Mouse (Mus musculus): ENCODE measurements around the gene Tom1l2. TPM values are rescaled to one million over a fixed set of nuclear protein-coding genes. Genes with fewer than 3 reads are reported as not detected.

Gene Tom1l2
- polyA plus RNA-seq, 1 experiment from 2014 or later = 74.6 TPM

DNA sequence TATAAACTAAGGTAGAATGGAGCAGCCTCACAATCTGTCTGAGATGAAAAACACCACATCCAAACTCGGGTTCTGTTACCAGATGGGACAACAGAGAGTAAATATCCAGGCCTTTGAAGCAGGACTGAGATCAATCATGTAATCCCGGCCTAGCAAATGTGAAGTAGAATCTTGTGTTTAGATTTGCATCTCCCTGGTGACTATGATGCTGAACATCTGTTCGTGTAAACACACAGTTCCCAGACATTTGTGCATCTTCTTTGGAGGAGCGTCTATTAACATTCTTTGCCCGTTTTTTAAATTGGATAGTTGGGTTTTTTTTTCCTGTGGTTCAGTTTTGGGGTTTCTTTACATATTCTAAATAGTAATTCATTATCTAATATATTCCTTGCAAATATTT is 63.7 kb downstream of the Tom1l2 start:
- H3K27me3 ChIP-seq (ENCODE audit: control insufficient read depth, insufficient read depth, low read depth, low read length) = no peaks in the 10 kb centered on the region
- peak overlapping the region; percentile 33; the same call in 1 of the 2 replicates for H3K27ac ChIP-seq (ENCODE audit: low read length)
- H3K4me2 ChIP-seq (ENCODE audit: low read length) = no peak overlapping the region
- ATAC-seq = no peak
- WGBS = 38% methylated on average over 5 of the region's 5 CpGs
- H3K4me1 ChIP-seq (ENCODE audit: control insufficient read depth, insufficient read depth, low read length) = peaks cover 45% of the 10 kb centered on the region
- no peak overlapping the region for H3K9ac ChIP-seq (ENCODE audit: low read depth, low read length)
- H3K36me3 ChIP-seq (ENCODE audit: control insufficient read depth, insufficient read depth, low read length) = no peaks in the 10 kb centered on the region
- H3K9me3 ChIP-seq (replicated peaks; ENCODE audit: control insufficient read depth, low read length, poor library complexity, severe bottlenecking) = no peaks in the 10 kb centered on the region
- H3K4me3 ChIP-seq (ENCODE audit: low read depth, low read length) = no peak overlapping the region

DNA sequence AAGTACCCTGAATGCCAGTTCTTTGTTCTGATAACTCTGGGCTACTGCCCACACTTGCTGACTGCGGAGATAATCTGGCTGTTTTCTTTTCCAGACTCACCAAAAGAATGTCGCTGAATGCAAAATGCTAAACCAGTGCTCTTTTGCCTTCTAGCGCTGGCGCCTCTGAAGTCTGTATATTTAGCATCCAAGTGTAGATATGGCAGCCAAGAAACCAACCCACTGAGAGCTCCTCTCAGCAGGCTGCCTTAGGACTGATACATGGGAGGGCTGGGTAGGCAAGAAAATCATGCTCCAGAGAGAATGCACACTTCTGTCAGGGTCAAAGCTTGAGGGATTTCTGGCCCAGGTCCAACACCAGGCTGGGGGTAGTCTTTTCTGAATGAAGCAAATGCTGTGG is 66.4 kb downstream of the Tom1l2 start:
- H3K9me3 ChIP-seq (replicated peaks; ENCODE audit: control insufficient read depth, low read length, poor library complexity, severe bottlenecking) = no peaks in the 10 kb centered on the region
- H3K4me3 ChIP-seq (ENCODE audit: low read depth, low read length) = no peak overlapping the region
- H3K4me1 ChIP-seq (ENCODE audit: control insufficient read depth, insufficient read depth, low read length) = peaks cover 31% of the 10 kb centered on the region
- 37% methylated on average over 4 of the region's 4 CpGs for WGBS
- ATAC-seq = peak; percentile 54; the same call in 1 of the 2 replicates
- no peaks in the 10 kb centered on the region for H3K36me3 ChIP-seq (ENCODE audit: control insufficient read depth, insufficient read depth, low read length)
- H3K27me3 ChIP-seq (ENCODE audit: control insufficient read depth, insufficient read depth, low read depth, low read length) = no peaks in the 10 kb centered on the region
- H3K27ac ChIP-seq (ENCODE audit: low read length) = peak overlapping the region; percentile 47
- H3K9ac ChIP-seq (ENCODE audit: low read depth, low read length) = no peak overlapping the region
- H3K4me2 ChIP-seq (ENCODE audit: low read length) = no peak overlapping the region

DNA sequence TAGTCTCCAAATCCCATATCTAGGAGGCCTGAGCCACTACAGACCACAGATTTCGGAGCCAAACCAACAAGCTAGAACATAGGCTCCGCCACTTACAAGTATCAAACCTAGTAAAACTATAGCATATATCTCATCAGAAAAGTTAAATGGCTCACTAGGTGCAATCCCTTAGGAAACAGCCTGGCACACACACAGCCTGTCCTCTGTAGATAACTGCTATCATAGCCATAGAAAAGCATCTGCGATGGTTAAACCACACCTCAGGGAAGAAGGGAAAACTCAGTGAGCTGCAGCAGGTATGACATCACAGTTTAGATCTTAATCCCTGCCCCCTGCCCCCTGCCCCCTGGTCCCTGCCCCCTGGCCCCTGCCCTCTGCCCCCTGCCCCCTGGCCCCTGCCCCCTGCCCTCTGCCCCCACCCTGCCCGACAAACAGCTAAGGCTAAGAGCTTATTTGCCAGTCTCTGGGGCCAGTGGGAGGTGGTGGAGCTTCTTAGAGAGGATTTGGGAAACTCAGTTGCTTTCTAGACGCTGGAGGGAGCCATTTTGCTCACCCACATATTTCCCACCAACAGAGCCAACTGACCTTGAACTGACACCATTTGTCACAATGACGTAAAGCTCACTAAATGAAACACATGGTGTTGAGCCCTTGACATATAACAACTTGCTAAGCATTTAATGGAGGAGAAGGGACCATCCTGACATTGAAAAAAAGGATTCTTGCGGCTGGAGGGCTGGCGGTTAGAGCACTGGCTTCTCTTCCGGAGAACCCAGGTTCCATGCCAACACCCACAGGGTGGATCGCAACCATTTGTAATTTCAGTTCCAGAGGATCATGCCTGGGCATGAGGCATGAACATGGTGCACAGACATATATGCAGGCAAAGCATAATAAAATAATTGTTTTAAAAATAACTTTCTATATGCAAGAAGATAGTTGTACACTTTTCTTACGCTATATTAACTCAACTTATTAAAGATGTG is 72.0 kb downstream of the Tom1l2 start:
- Histone ChIP-seq H3K27me3 (ENCODE audit: control insufficient read depth, insufficient read depth, low read depth, low read length) (no peaks in the 10 kb centered on the region), H3K4me3 (ENCODE audit: low read depth, low read length) (no peak overlapping the region), H3K4me2 (ENCODE audit: low read length) (no peak overlapping the region), H3K9ac (ENCODE audit: low read depth, low read length) (no peak overlapping the region), H3K27ac (ENCODE audit: low read length) (no peak overlapping the region), H3K9me3 (replicated peaks; ENCODE audit: control insufficient read depth, low read length, poor library complexity, severe bottlenecking) (no peaks in the 10 kb centered on the region), H3K4me1 (ENCODE audit: control insufficient read depth, insufficient read depth, low read length) (peaks cover 17% of the 10 kb centered on the region), H3K36me3 (ENCODE audit: control insufficient read depth, insufficient read depth, low read length) (no peaks in the 10 kb centered on the region; the same call in 1 of the 2 replicates)
- no peak for ATAC-seq
- 77% methylated on average over 11 of the region's 11 CpGs for WGBS

DNA sequence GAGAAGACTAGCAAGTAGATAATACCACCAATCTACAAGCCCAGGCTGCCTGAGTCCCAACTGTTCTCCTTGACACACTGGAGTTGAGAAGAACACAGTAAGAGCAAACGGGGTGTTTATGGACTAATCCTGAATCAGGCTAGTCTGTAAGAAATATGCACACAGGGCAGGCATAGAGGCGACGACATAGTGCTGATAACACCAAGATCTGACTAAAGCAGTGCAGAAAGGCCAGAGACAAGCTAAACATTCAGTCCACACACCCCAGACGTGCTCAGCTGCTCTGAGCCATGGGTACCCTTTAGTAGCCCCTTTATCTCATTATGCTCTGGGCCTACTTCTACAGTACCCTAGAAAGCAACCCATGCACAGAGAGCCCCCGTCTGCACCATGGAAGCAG is 73.2 kb downstream of the Tom1l2 start:
- 86% methylated on average over 5 of the region's 5 CpGs for WGBS
- Histone ChIP-seq H3K27ac (ENCODE audit: low read length) (no peak overlapping the region), H3K4me1 (ENCODE audit: control insufficient read depth, insufficient read depth, low read length) (peaks cover 17% of the 10 kb centered on the region), H3K4me2 (ENCODE audit: low read length) (no peak overlapping the region), H3K4me3 (ENCODE audit: low read depth, low read length) (no peak overlapping the region), H3K36me3 (ENCODE audit: control insufficient read depth, insufficient read depth, low read length) (no peaks in the 10 kb centered on the region; the same call in 1 of the 2 replicates), H3K27me3 (ENCODE audit: control insufficient read depth, insufficient read depth, low read depth, low read length) (no peaks in the 10 kb centered on the region), H3K9me3 (replicated peaks; ENCODE audit: control insufficient read depth, low read length, poor library complexity, severe bottlenecking) (no peaks in the 10 kb centered on the region), H3K9ac (ENCODE audit: low read depth, low read length) (no peak overlapping the region; the same call in 1 of the 2 replicates)
- no peak for ATAC-seq

DNA sequence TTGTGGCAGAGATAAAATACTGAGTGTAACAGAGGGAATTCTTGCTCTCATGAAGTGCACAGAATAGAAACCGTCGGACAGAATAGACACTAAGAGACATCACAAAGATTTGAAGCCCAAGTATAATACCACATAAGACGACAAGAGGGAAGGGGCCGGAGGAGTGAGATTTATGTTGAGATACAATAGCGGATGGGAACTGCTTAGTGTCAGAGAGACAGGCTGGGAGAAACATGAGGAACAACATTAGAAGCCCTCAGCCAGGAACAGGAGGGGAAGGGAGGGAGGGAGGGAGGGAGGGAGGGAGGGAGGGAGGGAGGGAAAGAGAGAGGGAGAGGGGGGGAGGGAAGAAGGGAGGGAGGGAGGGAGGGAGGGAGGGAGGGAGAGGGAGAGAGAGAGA is 74.9 kb downstream of the Tom1l2 start:
- H3K9ac ChIP-seq (ENCODE audit: low read depth, low read length) = no peak overlapping the region
- peak; percentile 26; the same call in 1 of the 2 replicates for ATAC-seq
- H3K27ac ChIP-seq (ENCODE audit: low read length) = peak overlapping the region; percentile 83
- 36% methylated on average over 5 of the region's 5 CpGs for WGBS
- H3K27me3 ChIP-seq (ENCODE audit: control insufficient read depth, insufficient read depth, low read depth, low read length) = no peaks in the 10 kb centered on the region
- H3K4me3 ChIP-seq (ENCODE audit: low read depth, low read length) = no peak overlapping the region
- H3K9me3 ChIP-seq (replicated peaks; ENCODE audit: control insufficient read depth, low read length, poor library complexity, severe bottlenecking) = no peaks in the 10 kb centered on the region
- no peak overlapping the region for H3K4me2 ChIP-seq (ENCODE audit: low read length)
- H3K4me1 ChIP-seq (ENCODE audit: control insufficient read depth, insufficient read depth, low read length) = peaks cover 29% of the 10 kb centered on the region
- no peaks in the 10 kb centered on the region; the same call in 1 of the 2 replicates for H3K36me3 ChIP-seq (ENCODE audit: control insufficient read depth, insufficient read depth, low read length)

DNA sequence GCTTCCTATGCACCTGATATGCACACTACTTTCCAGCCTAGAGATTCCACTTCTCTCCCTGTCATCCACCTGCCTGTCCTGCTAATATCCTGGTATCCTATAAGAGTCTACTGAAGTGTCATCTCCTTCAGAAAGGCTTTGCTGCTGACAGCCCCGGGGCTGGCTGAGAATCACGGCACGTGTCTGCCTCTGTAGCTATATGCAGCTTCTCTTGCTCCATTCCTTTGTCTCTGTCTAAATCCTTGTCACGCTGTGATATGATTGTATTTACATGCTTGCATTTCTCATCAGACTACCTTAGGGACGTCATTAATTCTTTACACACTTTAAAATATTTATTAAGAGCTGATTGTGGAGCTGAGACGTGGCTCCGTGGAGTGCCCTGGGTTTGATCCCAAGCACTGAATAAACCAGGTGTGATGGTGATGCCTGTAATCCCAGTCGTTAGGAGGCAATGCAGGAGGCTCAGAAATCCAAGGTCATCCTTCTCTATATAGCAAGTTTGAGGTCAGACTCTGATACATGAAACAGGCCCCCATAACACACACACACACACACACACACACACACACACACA is 75.5 kb downstream of the Tom1l2 start:
- no peaks in the 10 kb centered on the region for H3K9me3 ChIP-seq (replicated peaks; ENCODE audit: control insufficient read depth, low read length, poor library complexity, severe bottlenecking)
- peak overlapping the region; percentile 34; the same call in 1 of the 2 replicates for H3K9ac ChIP-seq (ENCODE audit: low read depth, low read length)
- peak; percentile 69 for ATAC-seq
- H3K4me1 ChIP-seq (ENCODE audit: control insufficient read depth, insufficient read depth, low read length) = peaks cover 29% of the 10 kb centered on the region
- 39% methylated on average over 8 of the region's 8 CpGs for WGBS
- H3K4me2 ChIP-seq (ENCODE audit: low read length) = no peak overlapping the region
- H3K27me3 ChIP-seq (ENCODE audit: control insufficient read depth, insufficient read depth, low read depth, low read length) = no peaks in the 10 kb centered on the region
- H3K36me3 ChIP-seq (ENCODE audit: control insufficient read depth, insufficient read depth, low read length) = no peaks in the 10 kb centered on the region; the same call in 1 of the 2 replicates
- peak overlapping the region; percentile 83 for H3K27ac ChIP-seq (ENCODE audit: low read length)
- H3K4me3 ChIP-seq (ENCODE audit: low read depth, low read length) = no peak overlapping the region

DNA sequence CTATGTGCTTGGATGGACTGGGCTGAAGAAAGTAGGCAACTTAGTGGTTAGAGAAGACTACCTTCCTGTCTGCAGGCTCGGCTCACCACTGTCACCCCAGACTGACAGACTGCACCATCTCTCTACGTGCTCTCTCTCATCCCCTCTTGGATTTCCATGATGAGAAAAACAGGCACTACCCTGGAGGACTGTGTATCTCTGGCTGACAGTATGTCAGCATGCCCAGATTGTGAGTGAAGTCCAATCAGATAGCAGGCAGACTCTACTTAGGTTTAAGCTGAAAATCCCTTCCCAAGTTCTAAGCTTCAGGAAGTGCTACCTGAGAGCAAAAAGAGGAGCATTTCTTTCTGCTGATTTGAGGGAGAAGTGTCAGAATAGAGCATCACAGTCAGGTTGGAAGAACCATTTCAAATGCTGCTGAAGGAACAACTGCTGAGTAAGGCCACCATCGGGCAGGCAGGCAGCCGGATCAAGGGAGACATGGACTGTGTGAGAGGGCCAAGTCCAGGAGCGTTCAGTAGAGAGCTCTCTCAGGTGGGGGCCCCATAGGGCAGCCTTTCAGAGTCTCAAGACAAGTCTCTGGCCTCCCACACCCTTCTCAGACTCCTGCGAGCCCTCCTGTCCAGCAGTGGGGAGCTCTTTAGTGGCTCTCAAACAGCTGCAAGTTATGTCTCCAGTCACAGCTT is 76.2 kb downstream of the Tom1l2 start:
- no peak overlapping the region for H3K4me3 ChIP-seq (ENCODE audit: low read depth, low read length)
- no peaks in the 10 kb centered on the region for H3K9me3 ChIP-seq (replicated peaks; ENCODE audit: control insufficient read depth, low read length, poor library complexity, severe bottlenecking)
- WGBS = 78% methylated on average over 6 of the region's 6 CpGs
- no peaks in the 10 kb centered on the region; the same call in 1 of the 2 replicates for H3K36me3 ChIP-seq (ENCODE audit: control insufficient read depth, insufficient read depth, low read length)
- H3K4me2 ChIP-seq (ENCODE audit: low read length) = no peak overlapping the region
- peak overlapping the region; percentile 83 for H3K27ac ChIP-seq (ENCODE audit: low read length)
- H3K9ac ChIP-seq (ENCODE audit: low read depth, low read length) = no peak overlapping the region
- H3K4me1 ChIP-seq (ENCODE audit: control insufficient read depth, insufficient read depth, low read length) = peaks cover 29% of the 10 kb centered on the region
- H3K27me3 ChIP-seq (ENCODE audit: control insufficient read depth, insufficient read depth, low read depth, low read length) = no peaks in the 10 kb centered on the region
- ATAC-seq = no peak

DNA sequence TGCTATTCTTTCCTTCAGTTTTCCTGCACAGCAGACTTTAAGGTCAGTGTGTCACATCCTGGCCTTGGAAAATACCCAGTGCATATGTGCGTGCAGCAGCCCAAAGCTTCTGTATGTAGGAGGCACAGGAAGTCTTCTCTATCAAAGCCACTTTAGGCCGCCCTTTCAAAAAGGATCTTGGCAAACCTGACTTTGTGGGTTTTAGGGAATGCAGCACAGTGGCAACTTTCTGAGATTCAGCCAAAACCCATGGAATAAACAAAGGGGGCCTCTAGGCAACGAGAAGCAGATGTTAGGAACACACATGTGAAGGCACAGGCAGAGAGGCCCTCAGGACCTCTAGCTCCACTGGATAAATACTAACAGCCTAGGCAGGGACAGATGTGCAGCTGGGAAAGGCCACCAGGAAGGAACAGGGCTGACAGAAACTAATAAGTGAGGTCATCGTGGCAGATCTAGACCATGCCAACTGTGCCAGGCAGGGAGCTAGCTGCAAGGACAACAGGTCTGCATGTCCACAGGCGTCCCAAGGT is 79.4 kb downstream of the Tom1l2 start:
- Histone ChIP-seq H3K9me3 (replicated peaks; ENCODE audit: control insufficient read depth, low read length, poor library complexity, severe bottlenecking) (no peaks in the 10 kb centered on the region), H3K27me3 (ENCODE audit: control insufficient read depth, insufficient read depth, low read depth, low read length) (no peaks in the 10 kb centered on the region), H3K27ac (ENCODE audit: low read length) (peak overlapping the region; percentile 73), H3K4me2 (ENCODE audit: low read length) (no peak overlapping the region), H3K36me3 (ENCODE audit: control insufficient read depth, insufficient read depth, low read length) (peaks cover 6% of the 10 kb centered on the region; the same call in 1 of the 2 replicates), H3K4me1 (ENCODE audit: control insufficient read depth, insufficient read depth, low read length) (peaks cover 26% of the 10 kb centered on the region), H3K9ac (ENCODE audit: low read depth, low read length) (no peak overlapping the region), H3K4me3 (ENCODE audit: low read depth, low read length) (no peak overlapping the region)
- WGBS = 64% methylated on average over 5 of the region's 5 CpGs
- no peak for ATAC-seq

Measured in midbrain, embryonic 16.5 days (tissue).